Mouse (Mus musculus): ENCODE measurements around the gene Ltbp2. TPM values are rescaled to one million over a fixed set of nuclear protein-coding genes. Genes with fewer than 3 reads are reported as not detected.

The Ltbp2 gene
- polyA plus RNA-seq, 1 experiment from 2014 or later, result 0.26 TPM

DNA sequence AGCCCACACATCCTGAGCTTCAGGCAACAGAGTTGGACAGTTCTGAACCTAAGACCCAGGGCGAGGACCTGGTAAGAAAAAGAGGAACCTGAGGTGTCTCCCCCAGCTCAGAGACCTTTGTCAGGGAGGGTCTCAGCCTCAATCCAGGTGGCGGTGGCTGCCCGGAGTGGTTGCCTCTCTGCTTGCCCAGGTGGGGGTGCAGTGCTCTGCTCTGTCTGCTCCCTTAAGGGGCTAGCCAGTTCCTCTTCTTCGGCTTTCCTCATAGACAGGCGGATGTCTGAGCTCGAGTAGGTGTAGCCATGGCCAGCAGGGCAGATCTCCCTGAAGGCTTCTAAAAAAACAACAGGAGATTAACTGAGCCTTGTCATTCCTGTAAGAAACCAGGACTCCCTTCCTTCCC lies 67.3 kb downstream of the Ltbp2 start:
- Histone ChIP-seq H3K27ac (replicated peaks) (no peak overlapping the region), H3K4me1 (replicated peaks) (no peaks in the 10 kb centered on the region), H3K4me3 (no peak overlapping the region), H3K36me3 (no peaks in the 10 kb centered on the region), H3K9me3 (no peaks in the 10 kb centered on the region), H3K9ac (no peak overlapping the region), H3K27me3 (no peaks in the 10 kb centered on the region), H3K4me2 (no peak overlapping the region)
- 86% methylated on average over 6 of the region's 6 CpGs for WGBS
- no peak for ATAC-seq (ENCODE audit: low FRiP score, low read depth)

DNA sequence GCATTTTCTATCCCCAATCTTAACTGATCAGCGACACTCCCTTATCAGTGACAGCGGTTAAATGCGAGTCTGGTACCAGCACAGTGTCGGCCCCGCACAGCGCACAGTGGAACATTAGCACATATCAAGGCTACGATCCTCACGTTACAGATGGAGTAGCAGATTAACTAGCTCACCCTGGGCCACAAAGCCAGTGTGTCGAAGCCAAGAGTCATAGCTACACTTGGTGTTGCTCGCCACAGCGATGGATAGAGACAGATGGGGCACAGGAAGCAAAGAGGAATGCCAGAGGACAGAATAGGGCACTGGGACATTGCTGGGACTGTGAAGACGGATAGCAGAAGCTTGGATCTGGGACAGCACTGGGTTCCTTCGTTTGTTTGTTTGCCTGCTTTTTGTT lies 69.0 kb downstream of the Ltbp2 start:
- Histone ChIP-seq H3K9me3 (no peaks in the 10 kb centered on the region), H3K4me2 (no peak overlapping the region), H3K27me3 (no peaks in the 10 kb centered on the region), H3K9ac (no peak overlapping the region), H3K27ac (replicated peaks) (no peak overlapping the region), H3K4me1 (replicated peaks) (no peaks in the 10 kb centered on the region), H3K4me3 (no peak overlapping the region), H3K36me3 (no peaks in the 10 kb centered on the region)
- no peak for ATAC-seq (ENCODE audit: low FRiP score, low read depth)
- 73% methylated on average over 13 of the region's 13 CpGs for WGBS

DNA sequence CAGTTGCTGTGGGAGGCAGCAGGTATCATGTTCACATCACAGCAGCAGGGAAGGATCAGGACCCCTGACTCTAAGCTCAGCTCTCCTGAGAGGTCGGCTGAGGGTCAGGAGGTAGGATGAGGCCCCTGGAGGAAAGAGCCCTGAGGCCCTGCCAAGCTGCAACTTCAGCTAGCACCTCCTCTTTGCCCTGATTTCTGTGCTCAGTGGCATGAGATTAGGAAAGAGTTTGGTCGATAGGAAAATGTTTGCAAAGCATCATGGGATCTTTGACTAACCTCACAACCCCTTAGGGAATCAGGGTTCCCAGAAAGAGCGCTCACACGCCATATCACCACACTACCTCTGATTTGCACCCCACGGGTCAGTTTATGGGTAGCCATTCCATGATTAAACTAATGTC lies 69.6 kb downstream of the Ltbp2 start:
- Histone ChIP-seq H3K4me1 (replicated peaks) (no peaks in the 10 kb centered on the region), H3K4me3 (no peak overlapping the region), H3K27me3 (no peaks in the 10 kb centered on the region), H3K27ac (replicated peaks) (no peak overlapping the region), H3K9ac (no peak overlapping the region), H3K36me3 (no peaks in the 10 kb centered on the region), H3K9me3 (no peaks in the 10 kb centered on the region), H3K4me2 (no peak overlapping the region)
- whole genome bisulfite sequencing, result 70% methylated on average over 5 of the region's 5 CpGs
- no peak for ATAC-seq (ENCODE audit: low FRiP score, low read depth)

DNA sequence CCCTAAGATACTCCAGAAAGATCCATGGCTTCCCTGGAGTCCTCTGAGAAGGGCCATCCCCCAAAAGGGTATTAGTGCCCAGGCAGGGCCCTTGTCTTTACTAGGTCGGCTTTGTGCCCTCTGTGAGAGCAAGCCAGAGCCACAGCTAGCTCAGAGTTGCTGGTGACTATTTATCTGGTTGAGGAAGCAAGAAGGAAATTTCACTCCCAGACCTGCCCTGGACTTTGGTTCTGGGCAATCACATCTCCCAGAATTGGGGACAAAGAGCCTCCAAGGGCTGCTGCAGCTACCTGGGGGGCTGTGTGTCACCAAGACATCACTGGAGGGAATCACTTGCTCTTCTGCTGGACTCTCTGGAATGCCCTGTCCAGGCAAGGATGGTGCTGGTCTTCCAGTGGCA lies 70.3 kb downstream of the Ltbp2 start:
- H3K4me2 ChIP-seq, result no peak overlapping the region
- H3K4me3 ChIP-seq, result no peak overlapping the region
- no peak overlapping the region for H3K9ac ChIP-seq
- H3K27me3 ChIP-seq, result no peaks in the 10 kb centered on the region
- no peaks in the 10 kb centered on the region for H3K36me3 ChIP-seq
- 73% methylated on average over 1 of the region's 1 CpGs for WGBS
- no peaks in the 10 kb centered on the region for H3K4me1 ChIP-seq (replicated peaks)
- no peak overlapping the region for H3K27ac ChIP-seq (replicated peaks)
- no peaks in the 10 kb centered on the region for H3K9me3 ChIP-seq
- ATAC-seq (ENCODE audit: low FRiP score, low read depth), result no peak

DNA sequence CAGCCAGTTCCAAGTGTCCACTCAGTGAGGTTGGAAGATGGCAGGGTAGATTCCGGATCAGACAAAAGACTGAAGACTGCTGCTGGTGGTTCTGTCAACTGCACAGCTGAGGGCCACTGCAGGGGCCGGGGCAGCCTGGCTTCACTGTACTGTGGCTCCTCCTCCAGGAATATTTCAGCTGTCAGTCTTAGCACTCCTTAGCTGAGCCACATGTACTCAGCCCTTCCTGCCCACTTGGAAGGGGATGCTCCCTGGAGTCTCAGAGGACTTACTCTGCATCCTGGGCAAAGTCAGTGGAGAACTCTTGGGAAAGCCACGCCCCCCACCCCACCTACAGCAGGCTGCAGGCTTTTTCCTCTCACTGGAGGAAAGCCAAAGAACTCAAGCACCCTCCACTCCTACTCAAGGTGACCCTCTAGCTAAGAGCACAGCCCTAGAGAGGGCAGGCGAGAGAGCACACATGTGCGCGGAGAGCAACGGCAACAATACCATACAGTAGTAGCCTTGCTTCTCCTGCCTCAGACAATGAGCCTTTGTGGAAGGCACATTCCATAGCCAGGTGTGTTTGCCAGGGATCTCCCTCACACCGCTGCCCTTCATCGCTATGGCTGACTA lies 71.0 kb downstream of the Ltbp2 start:
- no peak overlapping the region for H3K9ac ChIP-seq
- H3K27ac ChIP-seq (replicated peaks), result no peak overlapping the region
- 78% methylated on average over 9 of the region's 9 CpGs for WGBS
- H3K36me3 ChIP-seq, result no peaks in the 10 kb centered on the region
- H3K9me3 ChIP-seq, result no peaks in the 10 kb centered on the region
- no peak overlapping the region for H3K4me3 ChIP-seq
- ATAC-seq (ENCODE audit: low FRiP score, low read depth), result no peak; the same call in 1 of the 2 replicates
- H3K4me1 ChIP-seq (replicated peaks), result no peaks in the 10 kb centered on the region
- H3K27me3 ChIP-seq, result no peaks in the 10 kb centered on the region
- H3K4me2 ChIP-seq, result no peak overlapping the region

DNA sequence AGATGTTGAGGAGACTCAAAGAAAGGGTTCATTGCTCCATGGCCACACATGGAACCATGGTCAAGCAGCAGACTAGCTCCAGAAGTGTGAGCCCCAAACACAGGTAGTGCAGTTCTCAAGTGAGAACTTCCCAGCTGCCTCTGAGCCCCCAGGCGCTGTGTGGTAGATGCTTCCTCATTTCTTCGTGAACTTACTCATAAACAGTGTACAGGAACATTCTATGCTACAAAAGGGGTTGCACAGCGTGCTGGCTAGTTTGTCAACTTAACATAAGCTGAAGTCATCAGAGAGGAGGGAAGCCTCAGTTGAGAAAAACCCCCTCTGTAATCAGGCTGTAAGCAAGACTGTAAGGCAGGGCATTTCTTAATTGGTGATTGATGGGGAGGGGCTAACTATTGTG lies 73.7 kb downstream of the Ltbp2 start:
- no peak overlapping the region for H3K4me2 ChIP-seq
- H3K4me3 ChIP-seq, result no peak overlapping the region
- no peaks in the 10 kb centered on the region for H3K9me3 ChIP-seq
- no peak for ATAC-seq (ENCODE audit: low FRiP score, low read depth)
- no peak overlapping the region for H3K9ac ChIP-seq
- no peaks in the 10 kb centered on the region for H3K27me3 ChIP-seq
- 86% methylated on average over 3 of the region's 3 CpGs for WGBS
- H3K4me1 ChIP-seq (replicated peaks), result no peaks in the 10 kb centered on the region
- no peaks in the 10 kb centered on the region for H3K36me3 ChIP-seq
- H3K27ac ChIP-seq (replicated peaks), result no peak overlapping the region

DNA sequence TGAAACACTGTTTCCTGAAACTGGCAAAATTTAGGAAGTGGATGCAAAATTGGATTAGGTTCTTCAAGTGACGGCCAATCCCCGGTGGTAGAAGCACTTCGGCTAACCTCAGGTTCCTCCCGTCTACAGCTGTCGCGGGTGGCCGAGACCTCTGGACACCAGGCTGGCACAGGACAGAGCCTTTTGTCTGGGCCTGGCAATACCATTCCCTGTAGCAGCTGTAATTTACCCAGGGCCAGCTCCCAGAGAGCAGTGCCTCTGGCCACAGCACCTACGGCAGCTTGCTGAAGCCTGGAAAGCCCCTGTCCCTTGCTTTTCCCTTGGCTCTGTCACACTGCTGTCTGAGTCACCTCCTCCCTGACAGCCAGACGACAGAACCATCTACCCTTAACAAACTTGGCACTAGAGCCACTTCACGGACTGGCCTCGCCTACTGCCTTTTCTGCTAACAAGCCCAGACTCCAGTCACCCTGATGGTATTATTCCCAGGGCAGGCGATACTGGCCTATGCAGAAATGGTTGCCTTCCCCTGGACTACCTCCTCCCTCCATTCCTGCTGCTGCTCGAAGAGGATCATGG lies 74.7 kb downstream of the Ltbp2 start:
- 87% methylated on average over 13 of the region's 13 CpGs for WGBS

DNA sequence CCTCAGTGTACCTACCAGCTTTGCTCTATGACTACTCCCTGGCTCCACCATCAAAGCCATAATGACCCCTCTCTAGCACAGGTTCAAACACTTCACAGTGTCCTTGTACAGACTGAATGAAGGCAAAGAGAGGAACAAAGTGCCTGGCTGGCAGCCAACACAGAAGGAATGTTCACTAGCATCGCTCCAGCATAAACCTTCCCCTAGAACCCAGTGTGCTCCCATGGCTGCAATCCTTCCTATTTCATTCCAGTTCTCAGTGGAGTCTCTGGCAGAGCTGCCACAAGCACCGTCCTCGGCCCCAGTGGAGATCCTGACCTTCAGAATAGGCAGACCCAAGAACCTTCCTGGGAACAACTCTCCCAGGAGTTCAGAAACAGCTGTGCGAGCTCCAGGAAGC lies 75.9 kb downstream of the Ltbp2 start:
- WGBS, result 66% methylated on average over 4 of the region's 4 CpGs
- no peaks in the 10 kb centered on the region for H3K9me3 ChIP-seq
- no peak for ATAC-seq (ENCODE audit: low FRiP score, low read depth)
- no peak overlapping the region for H3K4me2 ChIP-seq
- no peak overlapping the region for H3K9ac ChIP-seq
- H3K4me1 ChIP-seq (replicated peaks), result no peaks in the 10 kb centered on the region
- no peaks in the 10 kb centered on the region for H3K36me3 ChIP-seq
- no peak overlapping the region for H3K27ac ChIP-seq (replicated peaks)
- H3K4me3 ChIP-seq, result no peak overlapping the region
- H3K27me3 ChIP-seq, result no peaks in the 10 kb centered on the region

More for the DNA sequence above, 74.7 kb downstream of the Ltbp2 start:
- ATAC-seq (ENCODE audit: low FRiP score, low read depth), result no peak
- Histone ChIP-seq H3K9me3 (no peaks in the 10 kb centered on the region), H3K4me1 (replicated peaks) (no peaks in the 10 kb centered on the region), H3K27ac (replicated peaks) (no peak overlapping the region), H3K27me3 (no peaks in the 10 kb centered on the region), H3K9ac (no peak overlapping the region), H3K4me3 (no peak overlapping the region), H3K4me2 (no peak overlapping the region), H3K36me3 (no peaks in the 10 kb centered on the region)

DNA sequence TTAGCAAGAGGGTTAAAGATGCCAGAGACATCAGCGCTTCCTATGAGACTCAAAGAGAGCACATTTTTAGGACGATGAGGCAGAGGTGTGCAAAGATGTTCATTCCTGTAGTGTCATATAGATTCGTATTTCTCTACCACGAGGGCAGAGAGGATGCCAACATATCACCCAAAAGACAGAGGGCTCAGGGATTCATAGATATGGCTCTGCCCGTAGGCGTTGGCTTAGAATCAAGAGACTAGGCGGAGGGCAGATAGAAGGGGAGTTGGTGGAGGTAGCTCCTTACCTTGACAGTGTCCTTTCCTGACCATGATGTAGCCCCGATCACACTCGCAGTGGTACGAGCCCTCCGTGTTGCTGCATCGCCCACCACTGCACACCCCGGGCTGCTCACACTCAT lies 77.2 kb downstream of the Ltbp2 start:
- no peak overlapping the region for H3K4me3 ChIP-seq
- 93% methylated on average over 13 of the region's 13 CpGs for WGBS
- no peaks in the 10 kb centered on the region for H3K27me3 ChIP-seq
- H3K9ac ChIP-seq, result no peak overlapping the region
- no peaks in the 10 kb centered on the region for H3K36me3 ChIP-seq
- H3K9me3 ChIP-seq, result no peaks in the 10 kb centered on the region
- no peak overlapping the region for H3K4me2 ChIP-seq
- H3K4me1 ChIP-seq (replicated peaks), result no peaks in the 10 kb centered on the region
- ATAC-seq (ENCODE audit: low FRiP score, low read depth), result no peak
- H3K27ac ChIP-seq (replicated peaks), result no peak overlapping the region

DNA sequence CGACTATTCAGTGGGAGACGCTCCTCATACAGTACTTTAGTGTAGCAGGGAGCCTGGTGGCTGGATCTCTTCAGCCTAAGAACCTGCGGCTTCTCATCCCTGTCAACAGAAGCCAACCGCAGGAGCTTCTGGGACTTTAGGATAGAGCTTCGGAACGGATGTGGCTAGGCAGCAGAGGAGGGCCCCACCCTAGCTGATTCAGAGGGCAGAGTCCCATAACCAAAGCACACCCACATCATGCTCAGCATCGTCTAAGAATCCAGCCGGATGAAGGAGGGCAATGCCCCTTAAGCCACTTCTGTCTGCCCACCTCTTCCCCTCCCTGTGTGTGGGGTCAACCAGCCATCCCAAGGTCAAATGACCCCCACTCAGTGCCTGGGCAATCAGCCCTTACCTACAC lies 81.7 kb downstream of the Ltbp2 start:
- no peak overlapping the region for H3K27ac ChIP-seq (replicated peaks)
- no peaks in the 10 kb centered on the region for H3K27me3 ChIP-seq
- no peaks in the 10 kb centered on the region for H3K4me1 ChIP-seq (replicated peaks)
- H3K36me3 ChIP-seq, result no peaks in the 10 kb centered on the region
- no peak overlapping the region for H3K9ac ChIP-seq
- H3K4me2 ChIP-seq, result no peak overlapping the region
- no peaks in the 10 kb centered on the region for H3K9me3 ChIP-seq
- no peak overlapping the region for H3K4me3 ChIP-seq
- WGBS, result 91% methylated on average over 8 of the region's 8 CpGs
- no peak for ATAC-seq (ENCODE audit: low FRiP score, low read depth)

DNA sequence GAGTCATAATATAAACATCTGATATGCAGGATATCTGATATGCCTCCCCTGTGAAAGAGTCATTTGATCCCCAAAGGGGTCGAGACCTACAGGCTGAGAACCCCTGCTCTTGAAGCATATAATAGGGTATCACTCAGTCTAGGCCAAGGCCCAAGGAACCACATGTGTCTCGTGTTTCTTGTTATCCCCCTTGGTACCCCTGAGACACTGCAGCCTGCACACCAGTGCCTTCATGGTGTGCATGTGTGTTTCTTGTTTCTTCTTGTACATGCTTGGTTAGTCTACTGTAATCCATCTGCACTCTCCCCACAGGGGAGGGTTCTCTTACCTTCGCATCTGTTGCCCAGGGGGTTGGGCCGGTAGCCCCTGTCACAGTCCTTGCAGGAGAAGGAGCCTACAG lies 83.7 kb downstream of the Ltbp2 start:
- no peak overlapping the region for H3K4me2 ChIP-seq
- ATAC-seq (ENCODE audit: low FRiP score, low read depth), result no peak
- H3K9me3 ChIP-seq, result no peaks in the 10 kb centered on the region
- H3K9ac ChIP-seq, result no peak overlapping the region
- H3K27ac ChIP-seq (replicated peaks), result no peak overlapping the region
- no peaks in the 10 kb centered on the region for H3K27me3 ChIP-seq
- WGBS, result 81% methylated on average over 4 of the region's 4 CpGs
- no peaks in the 10 kb centered on the region for H3K36me3 ChIP-seq
- H3K4me3 ChIP-seq, result no peak overlapping the region
- H3K4me1 ChIP-seq (replicated peaks), result no peaks in the 10 kb centered on the region

DNA sequence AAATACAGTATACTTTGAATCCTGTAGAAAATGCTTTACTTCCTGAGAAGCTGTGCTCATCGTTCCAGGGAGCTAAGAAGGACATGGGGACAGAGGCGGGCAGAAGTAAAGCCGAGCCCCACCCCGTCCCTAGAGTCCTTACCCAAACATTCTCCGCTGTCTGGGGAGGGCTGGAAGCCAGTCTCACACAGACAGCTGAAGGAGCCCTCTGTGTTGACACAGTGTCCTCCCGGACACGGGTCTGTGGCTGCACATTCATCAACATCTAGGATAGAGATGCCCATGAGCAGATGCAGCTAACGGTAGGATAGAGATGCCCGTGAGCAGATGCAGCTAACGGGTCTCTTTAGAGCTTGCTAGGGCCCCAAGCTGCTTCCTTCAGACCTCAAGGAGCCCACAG lies 85.5 kb downstream of the Ltbp2 start:
- Histone ChIP-seq H3K9ac (no peak overlapping the region), H3K27ac (replicated peaks) (no peak overlapping the region), H3K36me3 (no peaks in the 10 kb centered on the region), H3K27me3 (no peaks in the 10 kb centered on the region), H3K4me2 (no peak overlapping the region), H3K4me3 (no peak overlapping the region), H3K9me3 (no peaks in the 10 kb centered on the region), H3K4me1 (replicated peaks) (no peaks in the 10 kb centered on the region)
- ATAC-seq (ENCODE audit: low FRiP score, low read depth), result no peak
- 73% methylated on average over 10 of the region's 10 CpGs for WGBS

DNA sequence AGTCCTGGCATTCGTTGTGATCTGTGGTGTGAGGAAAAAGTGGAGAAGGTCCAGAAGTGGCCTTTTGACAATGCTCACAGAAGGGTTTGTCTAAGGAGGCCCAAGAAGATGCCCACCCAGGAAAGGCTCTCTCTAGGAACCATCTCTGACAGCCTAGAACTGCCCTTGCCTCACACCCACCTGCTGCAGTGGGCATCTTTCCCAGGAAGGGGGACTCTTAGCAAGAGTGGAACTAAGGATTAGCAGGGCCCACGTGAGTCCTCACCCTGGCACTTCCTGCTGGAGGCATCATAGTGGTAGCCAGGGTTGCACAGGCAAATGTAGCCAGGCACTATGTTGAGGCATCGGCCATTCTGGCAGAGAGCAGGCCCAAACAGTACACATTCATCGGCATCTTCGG lies 90.2 kb downstream of the Ltbp2 start:
- 75% methylated on average over 5 of the region's 5 CpGs for WGBS
- no peaks in the 10 kb centered on the region for H3K36me3 ChIP-seq
- H3K4me2 ChIP-seq, result no peak overlapping the region
- H3K27me3 ChIP-seq, result no peaks in the 10 kb centered on the region
- no peak overlapping the region for H3K4me3 ChIP-seq
- H3K4me1 ChIP-seq (replicated peaks), result peaks cover 6% of the 10 kb centered on the region; the same call in 1 of the 2 replicates
- no peaks in the 10 kb centered on the region for H3K9me3 ChIP-seq
- H3K27ac ChIP-seq (replicated peaks), result no peak overlapping the region
- H3K9ac ChIP-seq, result no peak overlapping the region
- ATAC-seq (ENCODE audit: low FRiP score, low read depth), result no peak

All from hindbrain, embryonic 15.5 days (tissue).